Mouse (Mus musculus): ENCODE data around the gene Mrgprb4.

The Mrgprb4 gene

DNA sequence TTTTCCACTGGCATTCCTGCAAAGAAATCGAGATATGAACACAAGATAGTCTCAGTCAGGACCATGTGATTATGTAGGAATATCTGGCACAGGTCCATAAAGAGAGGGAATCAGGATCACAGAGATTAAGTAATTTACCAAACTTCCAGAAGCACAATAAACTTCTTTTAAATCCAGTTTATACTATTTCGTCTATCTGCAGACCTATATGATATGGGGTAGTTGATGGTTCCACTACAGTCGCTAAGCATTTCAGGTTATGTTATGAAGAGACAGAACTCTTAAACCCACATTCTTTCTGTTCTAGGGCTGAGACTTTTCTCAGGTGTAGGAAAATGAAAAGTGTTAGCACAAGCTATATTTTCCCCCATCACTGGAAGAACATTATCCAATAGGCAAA lies at the start of gene Mrgprb4:
Mrgprb4 (minus strand) TSS at position 101 of the 400 bp plus-strand sequence.
- no peak for DNase-seq

DNA sequence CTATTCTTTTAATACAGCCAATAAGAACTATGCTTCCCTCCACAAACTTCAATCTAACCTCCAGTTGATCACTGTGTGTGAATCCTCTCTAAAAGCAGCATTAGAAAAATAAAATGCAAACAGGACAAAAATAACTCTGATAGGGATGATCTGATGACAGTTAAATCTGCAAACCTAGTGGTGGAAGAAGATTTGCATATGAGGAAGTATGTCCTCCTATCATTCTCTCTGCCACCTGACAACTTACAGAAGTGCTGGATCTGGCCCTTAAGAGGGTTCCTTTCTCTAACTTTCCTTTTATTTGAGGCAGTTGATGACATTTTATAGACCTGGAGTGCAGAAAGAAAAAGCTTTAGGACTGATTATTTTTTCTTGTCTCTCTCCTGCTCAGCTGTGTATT lies 27.0 kb upstream of the Mrgprb4 start:
- DNase-seq: no peak

- DNase-seq: no peak
Measured at GRCm38 (mm10) chr7:48225065-48225464, 26.0 kb upstream of the Mrgprb4 start.

GRCm38 (mm10) chr7:48168919-48169318 lies 30.2 kb downstream of the Mrgprb4 start, which contains the start of gene Mrgprb5:
Mrgprb5 (minus strand) TSS chr7:48169019.
- DNase-seq: no peak

DNA sequence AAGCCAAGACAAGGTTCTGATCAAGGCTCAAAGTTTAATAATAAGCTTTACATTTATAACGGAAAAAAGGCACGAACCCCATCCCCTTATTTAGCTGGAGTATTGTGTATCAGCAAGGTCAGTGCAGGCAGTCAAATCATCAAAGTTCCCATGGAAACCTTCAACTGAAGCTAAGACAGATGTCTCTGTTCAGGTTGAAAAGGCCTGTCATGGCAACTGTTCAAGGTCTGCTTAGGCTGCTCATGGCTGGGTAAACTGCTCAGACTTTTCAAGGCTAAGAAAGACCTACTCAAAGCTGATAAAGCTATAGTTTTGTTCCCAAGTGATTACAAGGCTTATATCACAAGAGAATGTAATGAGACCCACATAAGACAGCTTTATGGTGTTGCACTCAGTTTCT lies 31.6 kb downstream of the Mrgprb4 start:
- no peak for DNase-seq
